Mouse (Mus musculus) liver, adult 2 months (tissue): Measurements from ENCODE around the gene 9130023H24Rik. TPM values are rescaled to one million over a fixed set of nuclear protein-coding genes. Genes with fewer than 3 reads are reported as not detected.

Source experiments
- DNase-seq: peaks from one replicate; pipeline ENCODE4 v3.0.0-alpha.2; 2011; ENCODE audit warnings: low read depth, low spot score; ENCODE audit errors: extremely low read depth
- H3K27ac ChIP-seq: fragments of 200-500 bp; replicated peaks from 2 replicates; pipeline ENCODE4 v1.5.1; 2012; ENCODE audit warnings: low read depth, mild to moderate bottlenecking, control low read depth, inconsistent platforms, low read length; ENCODE audit not compliant: insufficient read depth
- H3K27me3 ChIP-seq: fragments of 200-500 bp; 2 replicates; pipeline ENCODE4 v1.6.1; 2012; ENCODE audit warnings: mild to moderate bottlenecking, moderate library complexity, low read length, inconsistent platforms; ENCODE audit not compliant: control insufficient read depth, insufficient read depth
- H3K36me3 ChIP-seq: fragments of 200-500 bp; 2 replicates; pipeline ENCODE4 v1.6.1; 2012; ENCODE audit warnings: low read length, inconsistent platforms; ENCODE audit not compliant: control insufficient read depth, insufficient read depth
- H3K4me1 ChIP-seq: fragments of 200-500 bp; 2 replicates; pipeline ENCODE4 v1.6.1; 2011; ENCODE audit warnings: low read length; ENCODE audit not compliant: control insufficient read depth, insufficient read depth
- H3K4me3 ChIP-seq: fragments of 200-500 bp; 2 replicates; pipeline ENCODE4 v1.5.1; 2011; ENCODE audit warnings: low read depth, mild to moderate bottlenecking, control low read depth, low read length, moderate library complexity; ENCODE audit not compliant: insufficient read depth
- H3K79me2 ChIP-seq: fragments of 200-500 bp; 2 replicates; pipeline ENCODE4 v1.6.1; 2012; ENCODE audit warnings: inconsistent platforms, mild to moderate bottlenecking, low read length, moderate library complexity; ENCODE audit not compliant: control insufficient read depth, insufficient read depth
- H3K9ac ChIP-seq: fragments of 200-500 bp; 2 replicates; pipeline ENCODE4 v1.6.1; 2012; ENCODE audit warnings: low read depth, mild to moderate bottlenecking, control low read depth, inconsistent platforms, low read length
- CTCF ChIP-seq: fragments of 200-500 bp; IDR thresholded peaks from 2 replicates; pipeline ENCODE4 v1.5.1; 2011; ENCODE audit warnings: low read depth, low read length, control low read depth
- POLR2A ChIP-seq: fragments of 200-500 bp; IDR thresholded peaks from 2 replicates; pipeline ENCODE4 v1.6.1; 2011; ENCODE audit warnings: low read length, control low read depth; ENCODE audit not compliant: insufficient read depth; ENCODE audit errors: extremely low read depth
- WGBS: fragments of 180-500 bp; shearing (Covaris S2); methylation state at CpG from one replicate; pipeline ENCODE4 v1.1.7; 2018; 5-methylcytosine and 5-hydroxymethylcytosine counted together
- polyA plus RNA-seq: library from polyadenylated mRNA; depleted of rRNA; stranded (reverse); fragments of >200 nt; gene quantifications from 2 replicates; pipeline ENCODE4 v1.2.3, GENCODE M21; 2012; rRNA removed
- total RNA-seq: library from RNA; depleted of rRNA; stranded (reverse); fragments of >200 nt; gene quantifications from 2 replicates; pipeline ENCODE4 v1.2.3, GENCODE M21; 2014; rRNA removed

The 9130023H24Rik gene
- total and polyA plus RNA-seq, 2 experiments: 1.4 to 2.4 TPM

- Histone ChIP-seq H3K27me3 (no peaks in the 10 kb centered on the region), H3K36me3 (no peaks in the 10 kb centered on the region), H3K27ac (no peak overlapping the region), H3K4me1 (no peaks in the 10 kb centered on the region), H3K4me3 (no peak overlapping the region), H3K9ac (no peak overlapping the region), H3K79me2 (no peaks in the 10 kb centered on the region)
- 71% methylated on average over 9 of the region's 9 CpGs for WGBS
- DNase-seq: no peak
- TF ChIP-seq POLR2A (no peak), CTCF (no peak)
These were observed 34.8 kb downstream of the 9130023H24Rik start for GRCm38 (mm10) chr7:128203071-128203470.

- WGBS: 85% methylated on average over 9 of the region's 9 CpGs
These were observed 36.2 kb downstream of the 9130023H24Rik start for GRCm38 (mm10) chr7:128201607-128202006.

More at GRCm38 (mm10) chr7:128201607-128202006, 36.2 kb downstream of the 9130023H24Rik start:
- Histone ChIP-seq H3K79me2 (no peaks in the 10 kb centered on the region), H3K9ac (no peak overlapping the region), H3K27me3 (no peaks in the 10 kb centered on the region), H3K4me3 (no peak overlapping the region), H3K27ac (no peak overlapping the region), H3K36me3 (no peaks in the 10 kb centered on the region), H3K4me1 (no peaks in the 10 kb centered on the region)
- TF ChIP-seq CTCF: no peak
- no peak for TF ChIP-seq POLR2A
- DNase-seq: no peak

Other genes starting within 250 kb of the 9130023H24Rik start
- 1.5 and 2.8 TPM in 2 replicates for gene Pycard, start 244.2 kb downstream of the 9130023H24Rik start, total RNA-seq
- gene Pycard, start 244.2 kb downstream of the 9130023H24Rik start, polyA plus RNA-seq: 4.5 and 5.0 TPM in 2 replicates
- gene Trim72, start 234.1 kb downstream of the 9130023H24Rik start, total RNA-seq: 0.28 TPM in 1 of 2 replicates, not detected in the other
- 0.15 and 0.19 TPM in 2 replicates for gene Trim72, start 234.1 kb downstream of the 9130023H24Rik start, polyA plus RNA-seq
- gene Itgam, start 175.4 kb downstream of the 9130023H24Rik start, total RNA-seq: 0.60 and 0.65 TPM in 2 replicates
- gene Itgam, start 175.4 kb downstream of the 9130023H24Rik start, polyA plus RNA-seq: 0.29 and 0.83 TPM in 2 replicates
- gene Gm49368, start 175.3 kb downstream of the 9130023H24Rik start, total RNA-seq: not detected in 2 replicates
- 0.09 TPM in 1 of 2 replicates, not detected in the other for gene Gm49368, start 175.3 kb downstream of the 9130023H24Rik start, polyA plus RNA-seq
- 0.46 and 0.74 TPM in 2 replicates for gene Itgax, start 108.5 kb downstream of the 9130023H24Rik start, total RNA-seq
- 0.16 and 0.56 TPM in 2 replicates for gene Itgax, start 108.5 kb downstream of the 9130023H24Rik start, polyA plus RNA-seq
- gene Itgad, start 83.7 kb downstream of the 9130023H24Rik start, total RNA-seq: 0.09 TPM in 1 of 2 replicates, not detected in the other
- 0.02 TPM in 1 of 2 replicates, not detected in the other for gene Itgad, start 83.7 kb downstream of the 9130023H24Rik start, polyA plus RNA-seq
- gene Cox6a2, start 31.6 kb downstream of the 9130023H24Rik start, total RNA-seq: 0.28 TPM in 1 of 2 replicates, not detected in the other
- gene Cox6a2, start 31.6 kb downstream of the 9130023H24Rik start, polyA plus RNA-seq: 0.18 and 0.45 TPM in 2 replicates
- 2.1 and 3.2 TPM in 2 replicates for gene Armc5, start 689 bp downstream of the 9130023H24Rik start, total RNA-seq
- 11.3 and 12.7 TPM in 2 replicates for gene Armc5, start 689 bp downstream of the 9130023H24Rik start, polyA plus RNA-seq
- 0.65 and 1.1 TPM in 2 replicates for gene Tgfb1i1, start 8.8 kb upstream of the 9130023H24Rik start, total RNA-seq
- gene Tgfb1i1, start 8.8 kb upstream of the 9130023H24Rik start, polyA plus RNA-seq: 1.6 and 2.0 TPM in 2 replicates
- 0.07 TPM in 1 of 2 replicates, not detected in the other for gene Slc5a2, start 27.6 kb upstream of the 9130023H24Rik start, total RNA-seq
- gene Slc5a2, start 27.6 kb upstream of the 9130023H24Rik start, polyA plus RNA-seq: not detected in 2 replicates
- 15.2 and 19.2 TPM in 2 replicates for gene BC017158, start 60.1 kb upstream of the 9130023H24Rik start, total RNA-seq
- 19.3 and 25.2 TPM in 2 replicates for gene BC017158, start 60.1 kb upstream of the 9130023H24Rik start, polyA plus RNA-seq
- 2.6 and 3.4 TPM in 2 replicates for gene Rgs10, start 180.7 kb upstream of the 9130023H24Rik start, total RNA-seq
- 0.81 and 1.5 TPM in 2 replicates for gene Rgs10, start 180.7 kb upstream of the 9130023H24Rik start, polyA plus RNA-seq
- 31.7 and 32.1 TPM in 2 replicates for gene Tial1, start 223.7 kb upstream of the 9130023H24Rik start, total RNA-seq
- 14.2 and 18.7 TPM in 2 replicates for gene Tial1, start 223.7 kb upstream of the 9130023H24Rik start, polyA plus RNA-seq